Mouse (Mus musculus) left cerebral cortex, postnatal 4 days (tissue): ENCODE measurements around the gene Nme7. TPM values are rescaled to one million over a fixed set of nuclear protein-coding genes. Genes with fewer than 3 reads are reported as not detected.

ENCODE experiments used
- DNase-seq: peaks from one replicate; pipeline ENCODE4 v3.0.0-alpha.2; 2022
- intact Hi-C: fragments of 180-260 bp; cut with DNase I; formaldehyde crosslinking; loops from one replicate; pipeline ENCODE4 v1.15.1; 2025
- total RNA-seq, 2 experiments: library from RNA; stranded (reverse); gene quantifications; 2 replicates each; pipeline ENCODE4 v1.2.3; 2021

The Nme7 gene
- total RNA-seq, 2 experiments from 2014 or later: 21.5 to 24.4 TPM

- intact Hi-C loops: loop anchor here (5.0 kb wide), 3 partner anchors 123 to 803 kb away; no protein-coding TSS in a partner anchor
- DNase-seq: no peak
These were observed 15.7 kb downstream of the Nme7 start for GRCm38 (mm10) chr1:164319542-164320140.

DNA sequence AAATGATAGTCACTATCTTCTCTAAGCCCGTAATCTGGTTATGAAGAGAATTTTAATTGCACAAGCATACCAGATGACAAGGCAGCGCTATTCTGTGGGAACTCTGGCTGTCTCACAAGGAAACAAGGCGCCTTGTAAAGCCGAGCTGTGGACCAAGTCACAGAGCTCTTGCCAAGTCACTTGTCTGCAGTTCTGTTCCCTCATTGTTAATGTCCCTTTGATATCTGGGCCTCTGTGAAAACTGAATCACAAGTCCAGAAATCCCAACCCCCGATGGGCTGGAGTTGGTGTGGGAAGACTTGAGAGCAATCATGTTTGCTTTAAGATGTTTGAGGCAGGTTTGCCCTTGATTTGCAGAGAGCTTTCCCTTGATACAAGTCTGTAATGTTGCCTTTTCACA lies 16.8 kb downstream of the Nme7 start:
- DNase-seq: peak; percentile 27
- intact Hi-C loops: no loop called here

DNA sequence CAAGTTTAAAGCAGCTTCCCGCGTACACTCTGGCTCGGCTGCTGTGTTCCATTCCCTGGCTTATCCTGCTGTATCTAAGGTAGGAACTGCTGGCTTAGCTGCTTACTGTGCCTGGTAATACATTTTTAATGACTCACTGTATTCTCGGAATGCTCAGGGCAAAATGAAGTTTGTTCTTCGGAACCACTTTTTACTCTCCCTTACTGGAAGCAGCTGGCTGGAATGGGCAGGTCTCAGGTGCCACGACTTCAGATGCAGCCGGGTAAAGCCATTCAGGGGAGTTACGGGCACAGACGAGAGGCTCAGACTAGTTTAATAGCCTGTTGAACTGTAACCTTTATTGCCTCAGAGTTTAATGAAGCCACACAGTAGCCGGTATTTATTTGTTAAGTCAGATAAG lies 17.5 kb downstream of the Nme7 start:
- intact Hi-C loops: no loop called here

GRCm38 (mm10) chr1:164322987-164323650 lies 19.2 kb downstream of the Nme7 start:
- intact Hi-C loops: no loop called here
- DNase-seq: no peak

More for the DNA sequence above, 17.5 kb downstream of the Nme7 start:
- DNase-seq: no peak

- intact Hi-C loops: no loop called here
- DNase-seq: no peak
These were observed 20.3 kb downstream of the Nme7 start for GRCm38 (mm10) chr1:164324221-164324620.

DNA sequence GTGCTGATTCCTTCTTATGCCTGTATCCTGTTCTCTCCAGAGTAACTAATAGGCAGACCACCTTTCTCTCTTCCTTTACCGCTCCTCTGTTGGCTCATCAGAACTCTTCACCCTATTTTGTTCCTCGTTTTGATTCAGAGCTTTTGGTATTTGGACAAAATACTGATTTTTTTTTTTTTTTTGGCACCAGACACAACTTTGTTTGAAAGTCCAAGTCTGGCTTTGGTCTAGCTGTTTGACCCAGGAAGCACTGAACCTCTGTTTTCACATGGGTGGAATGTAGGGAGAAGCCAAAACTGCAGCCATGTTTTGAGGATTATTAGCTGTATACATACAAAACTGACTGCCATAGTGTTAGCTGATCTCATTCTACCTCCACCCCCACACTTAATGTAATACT lies 21.0 kb downstream of the Nme7 start:
- intact Hi-C loops: no loop called here
- DNase-seq: no peak

GRCm38 (mm10) chr1:164326600-164327155 lies 22.8 kb downstream of the Nme7 start:
- intact Hi-C loops: no loop called here
- DNase-seq: no peak

- no peak for DNase-seq
- intact Hi-C loops: no loop called here
These were observed 23.8 kb downstream of the Nme7 start for GRCm38 (mm10) chr1:164327764-164328163.

DNA sequence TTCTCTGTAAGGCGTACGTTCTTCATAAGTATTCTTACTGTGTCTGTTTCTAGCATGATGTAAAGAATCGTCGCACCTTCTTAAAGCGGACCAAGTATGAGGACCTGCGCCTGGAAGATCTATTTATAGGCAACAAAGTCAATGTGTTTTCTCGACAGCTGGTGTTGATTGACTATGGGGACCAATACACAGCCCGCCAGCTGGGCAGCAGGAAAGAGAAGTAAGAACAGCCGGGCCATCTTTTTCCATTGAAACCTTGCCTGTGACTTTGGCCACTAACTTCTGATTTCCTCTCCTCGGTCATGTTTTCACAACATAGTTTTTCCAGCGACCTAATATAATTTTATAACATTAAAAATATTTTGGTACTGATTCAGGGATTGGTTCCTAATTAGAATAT lies 28.6 kb downstream of the Nme7 start:
- intact Hi-C loops: no loop called here
- no peak for DNase-seq

GRCm38 (mm10) chr1:164335435-164335834 lies 31.5 kb downstream of the Nme7 start:
- intact Hi-C loops: no loop called here
- no peak for DNase-seq

DNA sequence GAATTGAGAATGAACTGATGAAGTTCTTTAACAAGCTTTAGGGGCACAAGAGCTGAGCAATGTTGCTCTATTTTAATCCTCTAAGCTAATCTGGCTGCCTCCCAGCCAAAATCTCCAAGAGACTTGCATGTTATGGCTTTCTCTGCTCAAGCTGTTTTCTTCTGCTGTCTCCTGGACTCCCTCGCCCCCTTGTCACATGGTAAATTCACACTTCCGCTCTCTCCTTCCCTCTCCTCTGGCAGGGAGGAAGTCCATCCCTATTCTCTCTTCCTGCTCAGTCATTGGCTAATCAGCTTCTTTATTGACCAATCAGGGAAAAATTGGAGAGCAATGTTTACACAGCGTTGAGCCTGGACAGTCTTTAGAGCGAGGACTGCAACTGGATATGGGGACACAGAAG lies 31.9 kb downstream of the Nme7 start:
- no peak for DNase-seq
- intact Hi-C loops: no loop called here

DNA sequence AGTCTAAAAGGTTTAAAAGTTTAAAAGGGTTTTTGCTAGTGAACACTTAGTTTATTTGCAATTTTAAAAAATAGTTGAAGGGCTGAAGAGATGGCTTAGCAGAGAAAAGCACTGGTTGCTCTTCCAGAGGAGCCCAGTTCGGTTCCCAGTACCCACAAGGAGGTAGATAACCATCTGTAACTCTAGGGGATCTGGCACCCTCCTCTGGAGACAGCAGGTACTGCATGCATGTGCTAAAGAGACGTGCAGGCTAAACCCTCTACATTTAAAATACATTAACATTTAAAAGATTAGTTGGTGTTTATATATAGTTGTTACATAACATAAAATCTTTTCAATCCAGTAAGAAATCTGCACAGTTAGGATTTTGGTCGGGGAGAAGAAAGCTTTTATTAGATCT lies 38.2 kb downstream of the Nme7 start:
- no peak for DNase-seq

DNA sequence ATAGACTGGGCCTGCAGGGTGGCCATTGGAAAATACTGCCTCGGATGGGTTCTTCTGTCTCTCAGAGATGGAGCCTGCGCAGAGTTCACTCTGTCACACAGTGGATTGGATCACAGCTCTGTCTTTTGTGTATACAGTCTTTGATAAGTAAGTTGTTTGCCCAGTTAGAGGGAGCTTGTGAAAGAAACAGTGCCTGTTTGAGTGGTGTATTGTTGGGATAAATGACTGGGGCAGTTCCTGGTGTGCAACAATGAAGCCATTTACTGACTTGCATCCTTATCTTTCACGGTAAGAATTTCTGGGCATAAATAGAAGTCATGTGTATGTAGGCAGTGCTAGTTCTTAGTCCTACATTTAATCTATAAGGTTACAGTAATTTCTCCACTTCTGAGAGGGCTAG lies 49.5 kb downstream of the Nme7 start:
- intact Hi-C loops: no loop called here
- no peak for DNase-seq

More for the DNA sequence above, 38.2 kb downstream of the Nme7 start:
- intact Hi-C loops: no loop called here

GRCm38 (mm10) chr1:164357995-164358394 lies 54.1 kb downstream of the Nme7 start:
- intact Hi-C loops: no loop called here
- DNase-seq: no peak

- DNase-seq: no peak
- intact Hi-C loops: no loop called here
These were observed 58.1 kb downstream of the Nme7 start for GRCm38 (mm10) chr1:164361997-164362396.

- DNase-seq: peak; percentile 68
- intact Hi-C loops: no loop called here
These were observed 62.5 kb downstream of the Nme7 start for GRCm38 (mm10) chr1:164366156-164367128.

DNA sequence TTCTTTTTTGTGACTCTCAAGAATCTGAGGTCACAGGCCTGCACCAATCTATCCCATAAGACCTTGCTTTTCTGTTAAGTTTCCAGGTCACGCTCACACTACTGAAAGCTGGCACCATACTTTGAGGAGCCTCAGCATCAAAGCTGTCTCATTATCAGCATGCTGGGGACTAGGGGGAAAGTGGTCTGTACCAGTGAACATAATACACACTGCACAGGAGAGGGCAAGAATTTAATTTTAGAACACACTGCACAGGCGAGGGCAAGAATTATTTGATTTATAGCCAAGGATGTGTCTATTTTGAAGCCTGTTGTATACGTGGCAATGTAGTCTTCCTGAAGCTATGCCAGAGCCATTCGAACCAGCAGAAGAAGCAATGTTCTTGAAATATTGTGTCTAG lies 64.2 kb downstream of the Nme7 start:
- no peak for DNase-seq
- intact Hi-C loops: no loop called here

DNA sequence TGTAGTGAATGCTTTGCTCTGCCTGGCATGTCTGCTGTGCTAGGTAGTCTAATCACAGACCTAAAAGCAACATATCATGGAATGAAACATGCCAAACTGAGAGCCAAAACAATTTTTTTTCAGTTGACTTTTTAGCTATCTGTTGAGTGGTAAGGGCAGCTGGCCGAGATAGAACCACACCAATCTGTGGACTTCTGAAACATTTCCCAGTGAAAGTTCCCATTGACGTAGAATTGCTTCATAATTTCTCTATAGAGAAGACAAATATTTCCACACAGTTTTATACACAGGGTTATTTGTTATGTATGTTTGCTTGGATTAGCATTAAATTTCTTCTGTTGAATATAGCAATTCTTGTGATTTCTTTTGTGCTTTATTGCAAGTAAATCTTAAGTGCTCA lies 65.9 kb downstream of the Nme7 start:
- DNase-seq: no peak
- intact Hi-C loops: no loop called here

GRCm38 (mm10) chr1:164373029-164373428 lies 69.1 kb downstream of the Nme7 start:
- DNase-seq: no peak
- intact Hi-C loops: no loop called here

DNA sequence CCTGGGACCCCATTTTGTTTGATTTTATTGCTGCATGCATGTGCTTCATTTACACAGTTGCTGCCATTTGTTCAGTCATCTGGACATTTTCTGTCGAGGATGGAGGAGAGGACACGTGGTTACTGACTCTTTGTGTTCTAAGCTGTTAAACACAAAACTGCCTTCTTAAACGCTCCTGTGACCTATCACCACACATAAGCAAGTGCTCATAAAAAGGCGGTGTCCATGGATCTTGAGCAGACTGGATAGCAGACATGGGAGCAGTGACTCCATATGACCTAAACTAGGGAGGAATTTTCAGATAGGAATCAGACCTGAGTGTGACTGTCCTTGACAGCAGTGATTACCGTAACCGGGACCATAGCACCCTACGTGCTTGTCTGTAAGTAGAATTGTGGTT lies 70.1 kb downstream of the Nme7 start:
- intact Hi-C loops: no loop called here

GRCm38 (mm10) chr1:164375626-164376025 lies 71.7 kb downstream of the Nme7 start:
- intact Hi-C loops: no loop called here

More for the DNA sequence above, 70.1 kb downstream of the Nme7 start:
- DNase-seq: no peak

More at GRCm38 (mm10) chr1:164375626-164376025, 71.7 kb downstream of the Nme7 start:
- no peak for DNase-seq
